Mouse (Mus musculus) heart, adult 2 months (tissue): Measurements from ENCODE around the gene Capzb. TPM values are rescaled to one million over a fixed set of nuclear protein-coding genes. Genes with fewer than 3 reads are reported as not detected.

Source experiments
- DNase-seq, 2 experiments: peaks; one replicate each; pipeline ENCODE4 v3.0.0; 2021
- H3K27ac ChIP-seq: fragments of 200-600 bp; 2 replicates; pipeline ENCODE4 v1.8.1; 2022
- H3K27me3 ChIP-seq: fragments of 200-500 bp; 2 replicates; pipeline ENCODE4 v1.6.1; 2012; ENCODE audit warnings: mild to moderate bottlenecking, low read length, inconsistent platforms, mixed read lengths; ENCODE audit not compliant: control insufficient read depth, insufficient read depth
- H3K36me3 ChIP-seq: fragments of 200-500 bp; 2 replicates; pipeline ENCODE4 v1.6.1; 2012; ENCODE audit warnings: low read length, inconsistent platforms; ENCODE audit not compliant: control insufficient read depth, insufficient read depth
- H3K4me1 ChIP-seq: fragments of 200-500 bp; 2 replicates; pipeline ENCODE4 v1.6.1; 2011; ENCODE audit warnings: low read length; ENCODE audit not compliant: control insufficient read depth, insufficient read depth
- H3K4me3 ChIP-seq: fragments of 200-600 bp; 2 replicates; pipeline ENCODE4 v1.8.1; 2022
- H3K79me2 ChIP-seq: fragments of 200-500 bp; replicated peaks from 2 replicates; pipeline ENCODE4 v1.6.1; 2012; ENCODE audit warnings: mild to moderate bottlenecking, inconsistent platforms, low read length, moderate library complexity, mixed read lengths; ENCODE audit not compliant: control insufficient read depth, insufficient read depth
- H3K9ac ChIP-seq: fragments of 200-500 bp; 2 replicates; pipeline ENCODE4 v1.6.1; 2012; ENCODE audit warnings: low read depth, mild to moderate bottlenecking, control low read depth, inconsistent platforms, low read length, mixed read lengths
- CTCF ChIP-seq: fragments of 200-600 bp; IDR thresholded peaks from 2 replicates; pipeline ENCODE4 v1.8.1; 2022; ENCODE audit warnings: antibody characterized with exemption, mild to moderate bottlenecking, moderate library complexity
- EP300 ChIP-seq: fragments of 200-500 bp; IDR thresholded peaks from 2 replicates; pipeline ENCODE4 v1.6.1; 2011; ENCODE audit warnings: low read depth, low read length, control low read depth; ENCODE audit not compliant: insufficient read depth
- POLR2A ChIP-seq: fragments of 200-500 bp; IDR thresholded peaks from 2 replicates; pipeline ENCODE4 v1.6.1; 2011; ENCODE audit warnings: mild to moderate bottlenecking, low read depth, low read length, control low read depth; ENCODE audit not compliant: insufficient read depth
- WGBS: fragments of 180-500 bp; shearing (Covaris S2); methylation state at CpG from one replicate; pipeline ENCODE4 v1.1.7; 2018; 5-methylcytosine and 5-hydroxymethylcytosine counted together
- intact Hi-C: fragments of 180-260 bp; cut with DNase I; formaldehyde crosslinking; loops from one replicate; pipeline ENCODE4 v1.15.1; 2025
- polyA plus RNA-seq: library from polyadenylated mRNA; depleted of rRNA; stranded (reverse); fragments of >200 nt; gene quantifications from 2 replicates; pipeline ENCODE4 v1.2.3, GENCODE M21; 2012
- total RNA-seq, 2 experiments: library from RNA; stranded (reverse); gene quantifications; 2 replicates each; pipeline ENCODE4 v1.2.3; 2021

The Capzb gene
- total and polyA plus RNA-seq, 3 experiments: 160 to 392 (median 342) TPM

GRCm38 (mm10) chr4:139268242-139268641 lies 75.5 kb downstream of the Capzb start:
- TF ChIP-seq EP300 (no peak), POLR2A (no peak), CTCF (no peak)
- 92% methylated on average over 1 of the region's 1 CpGs for WGBS
- Histone ChIP-seq H3K4me3 (no peak overlapping the region), H3K79me2 (peaks cover 5% of the 10 kb centered on the region; the same call in 1 of the 2 replicates), H3K4me1 (peaks cover 3% of the 10 kb centered on the region; the same call in 1 of the 2 replicates), H3K36me3 (no peaks in the 10 kb centered on the region), H3K27ac (no peak overlapping the region), H3K27me3 (no peaks in the 10 kb centered on the region), H3K9ac (no peak overlapping the region)
- intact Hi-C loops: no loop called here
- no peak for DNase-seq

GRCm38 (mm10) chr4:139270168-139270567 lies 77.5 kb downstream of the Capzb start:
- DNase-seq: no peak
- WGBS: 93% methylated on average over 3 of the region's 3 CpGs
- intact Hi-C loops: no loop called here
- Histone ChIP-seq H3K9ac (no peak overlapping the region), H3K36me3 (no peaks in the 10 kb centered on the region), H3K27me3 (no peaks in the 10 kb centered on the region), H3K27ac (no peak overlapping the region), H3K4me3 (no peak overlapping the region), H3K79me2 (peaks cover 5% of the 10 kb centered on the region; the same call in 1 of the 2 replicates), H3K4me1 (peaks cover 5% of the 10 kb centered on the region; the same call in 1 of the 2 replicates)
- TF ChIP-seq POLR2A: no peak
- TF ChIP-seq EP300: no peak
- TF ChIP-seq CTCF: no peak

GRCm38 (mm10) chr4:139271562-139271961 lies 78.9 kb downstream of the Capzb start:
- TF ChIP-seq EP300 (no peak), CTCF (no peak), POLR2A (no peak)
- Histone ChIP-seq H3K79me2 (peaks cover 5% of the 10 kb centered on the region; the same call in 1 of the 2 replicates), H3K4me1 (peaks cover 5% of the 10 kb centered on the region; the same call in 1 of the 2 replicates), H3K9ac (no peak overlapping the region), H3K36me3 (no peaks in the 10 kb centered on the region), H3K27ac (no peak overlapping the region), H3K4me3 (no peak overlapping the region), H3K27me3 (no peaks in the 10 kb centered on the region)
- whole genome bisulfite sequencing: 86% methylated on average over 9 of the region's 9 CpGs
- DNase-seq: no peak
- intact Hi-C loops: no loop called here

- no peak overlapping the region for H3K9ac ChIP-seq
- no peak overlapping the region for H3K27ac ChIP-seq
- H3K79me2 ChIP-seq: peaks cover 3% of the 10 kb centered on the region; the same call in 1 of the 2 replicates
- 87% methylated on average over 10 of the region's 10 CpGs for WGBS
- no peaks in the 10 kb centered on the region for H3K27me3 ChIP-seq
- no peak overlapping the region for H3K4me3 ChIP-seq
- no peaks in the 10 kb centered on the region for H3K36me3 ChIP-seq
- no peak for DNase-seq
- TF ChIP-seq EP300 (no peak), CTCF (no peak), POLR2A (no peak)
- H3K4me1 ChIP-seq: peaks cover 3% of the 10 kb centered on the region; the same call in 1 of the 2 replicates
- intact Hi-C loops: no loop called here
Observed at GRCm38 (mm10) chr4:139272951-139273680, 80.4 kb downstream of the Capzb start.

- no peaks in the 10 kb centered on the region for H3K36me3 ChIP-seq
- no peak overlapping the region for H3K4me3 ChIP-seq
- TF ChIP-seq CTCF: no peak
- no peak for TF ChIP-seq POLR2A
- TF ChIP-seq EP300: no peak
- no peaks in the 10 kb centered on the region for H3K27me3 ChIP-seq
- DNase-seq: no peak
- no peak overlapping the region for H3K27ac ChIP-seq
- H3K9ac ChIP-seq: no peak overlapping the region
- peaks cover 3% of the 10 kb centered on the region; the same call in 1 of the 2 replicates for H3K4me1 ChIP-seq
- intact Hi-C loops: no loop called here
- 71% methylated on average over 7 of the region's 7 CpGs for WGBS
- peaks cover 2% of the 10 kb centered on the region; the same call in 1 of the 2 replicates for H3K79me2 ChIP-seq
Observed at GRCm38 (mm10) chr4:139274573-139274972, 81.9 kb downstream of the Capzb start.

- TF ChIP-seq POLR2A (no peak), EP300 (no peak), CTCF (no peak)
- Histone ChIP-seq H3K4me3 (no peak overlapping the region), H3K27ac (no peak overlapping the region), H3K9ac (no peak overlapping the region), H3K27me3 (no peaks in the 10 kb centered on the region), H3K36me3 (no peaks in the 10 kb centered on the region), H3K4me1 (peaks cover 3% of the 10 kb centered on the region; the same call in 1 of the 2 replicates), H3K79me2 (0 out of 2 replicates have a peak, but pooled peaks cover 2% of the 10 kb centered on the region)
- intact Hi-C loops: no loop called here
- 90% methylated on average over 7 of the region's 7 CpGs for WGBS
- no peak for DNase-seq
Observed at GRCm38 (mm10) chr4:139276411-139276810, 83.7 kb downstream of the Capzb start.
